Mouse (Mus musculus) embryo, embryonic 11 days (tissue): ENCODE data around the gene Rassf3.
A peak's percentile ranks its signal among the peaks of the same experiment; 100 is the strongest.

Experiments
- DNase-seq: peaks from one replicate; pipeline ENCODE4 v3.0.0-alpha.2; 2015

The Rassf3 gene

GRCm38 (mm10) chr10:121428011-121428711 is 48.0 kb downstream of the Rassf3 start:
- DNase-seq, result no peak

- DNase-seq, result no peak
Measured at GRCm38 (mm10) chr10:121427136-121427535, 49.0 kb downstream of the Rassf3 start.

- DNase-seq, result no peak
Measured at GRCm38 (mm10) chr10:121426458-121427070, 49.6 kb downstream of the Rassf3 start.

GRCm38 (mm10) chr10:121425506-121426025 is 50.6 kb downstream of the Rassf3 start:
- DNase-seq, result no peak

- no peak for DNase-seq
Measured at GRCm38 (mm10) chr10:121425079-121425478, 51.1 kb downstream of the Rassf3 start.

- no peak for DNase-seq
Measured at GRCm38 (mm10) chr10:121424455-121424854, 51.7 kb downstream of the Rassf3 start.

GRCm38 (mm10) chr10:121423541-121424349 is 52.4 kb downstream of the Rassf3 start:
- no peak for DNase-seq

GRCm38 (mm10) chr10:121422294-121422693 is 53.9 kb downstream of the Rassf3 start:
- no peak for DNase-seq

- no peak for DNase-seq
Measured at GRCm38 (mm10) chr10:121421657-121422290, 54.4 kb downstream of the Rassf3 start.

DNA sequence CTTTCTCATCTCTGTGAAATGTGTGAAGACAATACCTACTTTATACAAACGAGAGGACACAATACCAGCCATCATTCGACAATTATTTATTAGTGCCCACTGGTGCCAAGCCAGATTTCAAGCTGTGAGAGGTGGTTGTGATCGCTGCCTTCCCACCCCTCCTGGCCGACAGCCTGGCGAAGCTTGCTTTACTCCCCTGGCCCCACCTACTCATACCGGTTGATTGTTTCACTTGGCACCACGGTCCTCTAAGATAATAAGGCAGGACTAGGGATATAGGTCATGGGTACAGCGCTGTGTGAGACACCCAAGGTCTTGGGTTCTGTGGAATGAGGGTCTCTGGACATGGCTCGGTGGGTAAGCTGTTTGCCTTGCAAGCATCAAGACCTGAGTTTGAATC is 55.1 kb downstream of the Rassf3 start:
- no peak for DNase-seq

GRCm38 (mm10) chr10:121419640-121420470 is 56.3 kb downstream of the Rassf3 start:
- DNase-seq, result no peak

- DNase-seq, result no peak
Measured at GRCm38 (mm10) chr10:121418835-121419234, 57.3 kb downstream of the Rassf3 start.

DNA sequence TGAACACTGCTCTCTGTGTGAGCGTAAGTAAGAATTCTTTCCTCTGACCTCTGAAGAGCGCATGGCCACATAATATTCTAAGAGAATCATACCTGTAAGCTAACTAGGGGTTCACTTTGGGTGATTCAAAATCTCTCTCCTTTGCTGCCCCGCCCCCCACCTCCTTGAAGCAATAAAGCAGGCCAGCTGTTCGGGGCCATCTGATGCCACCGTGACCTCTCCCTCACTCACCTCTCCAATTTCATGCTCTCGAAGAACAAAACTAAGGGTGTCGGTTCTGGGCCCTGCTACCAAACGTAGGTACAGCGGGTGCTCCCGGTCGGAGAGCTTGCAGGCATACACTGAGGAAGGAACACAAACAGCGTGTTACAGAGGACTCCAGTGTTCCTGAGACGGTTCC is 62.0 kb downstream of the Rassf3 start:
- no peak for DNase-seq

- no peak for DNase-seq
Measured at GRCm38 (mm10) chr10:121412824-121413223, 63.3 kb downstream of the Rassf3 start.

GRCm38 (mm10) chr10:121411721-121412455 is 64.3 kb downstream of the Rassf3 start:
- no peak for DNase-seq

GRCm38 (mm10) chr10:121409717-121410116 is 66.4 kb downstream of the Rassf3 start:
- DNase-seq, result peak; percentile 61

DNA sequence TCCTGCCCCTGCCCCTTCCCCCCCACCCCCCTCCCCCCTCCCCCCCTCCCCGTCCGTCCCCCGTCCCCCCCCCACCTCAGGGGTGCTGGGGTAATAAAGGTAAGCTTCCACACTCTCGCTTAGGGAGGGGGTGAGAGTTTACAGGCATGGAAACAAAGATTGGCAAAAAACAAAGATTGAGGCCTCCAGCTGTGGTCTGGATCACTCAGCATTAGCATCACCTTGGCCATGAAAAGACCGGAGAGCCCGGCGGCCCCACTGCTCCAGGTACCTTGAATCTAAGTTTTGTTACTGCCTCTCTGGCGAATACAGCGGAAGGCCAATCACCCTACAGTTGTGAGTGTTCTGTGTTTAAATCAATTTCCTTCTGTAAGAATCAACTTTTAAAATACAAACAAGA is 72.2 kb downstream of the Rassf3 start:
- no peak for DNase-seq

DNA sequence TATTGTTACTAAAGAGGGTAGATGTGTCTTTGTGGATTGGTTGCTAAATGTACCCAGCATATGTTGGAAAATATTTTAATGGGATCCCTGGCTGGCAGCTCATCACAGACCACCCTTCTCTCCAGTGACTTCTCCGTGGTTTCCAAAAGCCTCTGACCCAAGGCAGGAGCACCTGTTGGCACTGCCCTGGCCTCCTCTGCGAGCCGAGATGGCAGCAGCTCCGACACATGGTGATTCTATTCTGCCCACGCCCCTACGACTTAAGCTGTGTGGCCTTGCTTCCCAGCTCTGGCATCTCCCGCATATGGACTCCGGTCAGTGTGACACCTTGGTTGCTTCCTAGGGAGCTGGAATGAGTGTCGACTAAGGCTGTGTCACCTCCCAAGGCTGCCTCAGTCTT is 73.0 kb downstream of the Rassf3 start:
- no peak for DNase-seq

DNA sequence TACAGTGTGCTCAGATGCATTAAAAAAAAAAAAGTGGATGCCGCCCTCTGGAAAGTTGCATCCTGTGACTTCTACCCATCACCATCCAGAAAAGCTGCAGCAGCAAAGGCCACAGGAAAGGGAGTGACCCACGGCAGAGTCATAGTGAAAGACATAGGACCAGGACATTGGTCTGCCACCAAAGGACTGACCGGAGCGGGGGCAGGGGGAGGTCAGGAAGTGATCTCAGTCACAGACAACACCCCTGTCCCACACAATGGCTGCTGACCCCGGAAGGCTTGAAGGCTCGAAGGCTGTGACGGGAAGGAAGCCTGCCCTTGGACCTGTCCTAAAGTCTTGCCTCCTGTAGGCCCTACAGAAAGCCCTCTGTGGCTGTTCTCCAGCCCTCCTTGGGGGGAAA is 75.1 kb downstream of the Rassf3 start:
- no peak for DNase-seq

DNA sequence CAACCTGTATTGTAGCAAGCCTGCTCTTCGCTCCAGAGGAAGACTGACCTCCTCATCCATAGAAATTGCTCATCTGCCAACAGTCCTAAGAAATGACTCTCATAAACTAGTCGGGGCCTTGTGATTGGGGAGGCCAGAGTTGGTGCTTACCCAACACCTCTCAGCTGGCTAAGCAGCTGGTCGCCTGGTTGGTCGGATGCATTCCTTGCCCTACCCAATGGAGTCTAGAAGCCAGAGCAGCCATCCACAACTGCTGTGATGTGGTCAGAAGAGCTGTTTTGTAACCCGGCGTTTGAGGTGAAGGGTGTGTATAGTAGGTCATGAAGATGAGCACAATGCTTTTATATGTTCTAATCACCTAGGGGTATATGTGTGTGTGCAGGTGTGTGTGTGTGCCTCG is 77.5 kb downstream of the Rassf3 start:
- DNase-seq, result no peak

DNA sequence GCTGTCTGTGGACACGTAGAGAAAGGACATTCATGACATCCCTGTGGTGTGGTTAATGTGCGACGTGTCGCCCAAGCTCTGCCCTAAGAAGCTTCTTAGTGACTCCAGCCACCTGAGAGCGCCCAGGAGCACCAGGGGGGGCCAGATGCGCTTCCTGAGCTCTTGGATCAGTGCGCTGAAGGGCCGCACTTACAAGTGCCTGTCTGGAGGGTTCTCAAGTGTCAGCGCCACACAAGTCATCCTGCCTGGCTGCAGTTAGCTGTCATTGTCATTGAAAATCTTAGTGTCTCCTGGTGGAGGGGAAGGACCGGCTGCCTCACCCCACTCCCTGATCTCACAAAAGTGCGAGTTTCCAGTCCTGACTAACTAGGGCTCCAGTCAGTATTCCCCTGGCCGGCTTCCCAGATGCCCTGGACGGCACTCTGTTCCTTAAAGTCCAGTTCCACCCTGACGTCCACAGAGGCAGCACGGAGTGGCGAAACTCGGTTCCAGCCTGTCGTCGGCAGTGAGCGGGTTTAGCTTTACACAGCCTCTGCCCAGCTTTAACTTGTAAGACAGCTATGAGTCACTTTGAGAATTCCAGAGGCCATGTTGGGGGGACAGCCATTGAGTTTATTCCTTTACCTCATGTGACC is 80.5 kb downstream of the Rassf3 start:
- no peak for DNase-seq
